Mouse (Mus musculus) heart, postnatal 25 days (tissue): Measurements from ENCODE around the gene Ttc17. TPM values are rescaled to one million over a fixed set of nuclear protein-coding genes. Genes with fewer than 3 reads are reported as not detected.
"Not testable (repeated sequence)": the region's sequence is repeated elsewhere in the genome, so short reads cannot be mapped to it uniquely, and the experiment has no call there.

Source experiments
- DNase-seq: peaks from one replicate; pipeline ENCODE4 v3.0.0; 2022; ENCODE audit warnings: low spot score
- intact Hi-C: fragments of 180-260 bp; cut with DNase I; formaldehyde crosslinking; loops from one replicate; pipeline ENCODE4 v1.15.1; 2025
- total RNA-seq, 2 experiments: library from RNA; stranded (reverse); gene quantifications; 2 replicates each; pipeline ENCODE4 v1.2.3; 2021

The Ttc17 gene
- total RNA-seq, 2 experiments from 2014 or later: 29.0 to 35.1 TPM

DNA sequence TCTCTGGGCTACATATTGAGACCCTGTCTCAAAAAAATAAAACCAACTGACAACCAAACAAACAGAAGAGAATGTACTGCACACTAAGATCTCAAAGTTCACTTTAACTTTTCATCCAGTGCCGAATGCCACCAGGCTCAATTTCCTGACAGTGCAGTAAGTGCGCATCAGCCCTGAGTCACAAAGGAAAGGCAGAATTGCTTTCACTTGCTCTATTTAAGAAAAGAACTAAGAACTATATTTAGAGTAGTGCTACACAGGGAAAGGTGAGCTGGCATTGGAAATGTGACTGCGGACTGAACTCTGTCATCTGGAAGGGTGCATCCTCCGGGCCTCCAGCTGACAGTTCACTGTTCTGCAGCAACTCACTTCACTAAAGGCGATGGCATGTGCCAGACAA, 18.6 kb downstream of the Ttc17 start:
- intact Hi-C loops: no loop called here
- DNase-seq: no peak

DNA sequence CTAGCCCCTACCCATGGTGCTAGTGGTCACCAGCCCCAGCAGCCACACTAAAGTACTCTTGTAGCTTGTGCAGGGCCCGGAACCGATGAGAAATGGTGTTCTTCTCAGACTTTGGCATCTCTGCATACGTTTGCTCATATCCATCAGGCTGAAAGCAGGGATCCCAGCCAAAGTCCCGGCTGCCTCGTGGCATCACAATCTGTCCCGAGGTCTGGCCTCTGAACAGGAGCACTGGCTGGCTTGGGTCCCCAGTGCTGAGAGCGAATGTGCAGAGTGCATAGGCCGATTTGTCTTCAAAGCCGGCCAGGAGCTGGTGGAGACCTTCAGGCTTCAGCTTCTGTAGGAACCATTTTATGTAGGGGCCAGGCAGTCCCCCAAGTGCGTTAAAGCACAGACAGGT, 22.0 kb downstream of the Ttc17 start:
- intact Hi-C loops, DNase-seq: not testable (repeated sequence)

DNA sequence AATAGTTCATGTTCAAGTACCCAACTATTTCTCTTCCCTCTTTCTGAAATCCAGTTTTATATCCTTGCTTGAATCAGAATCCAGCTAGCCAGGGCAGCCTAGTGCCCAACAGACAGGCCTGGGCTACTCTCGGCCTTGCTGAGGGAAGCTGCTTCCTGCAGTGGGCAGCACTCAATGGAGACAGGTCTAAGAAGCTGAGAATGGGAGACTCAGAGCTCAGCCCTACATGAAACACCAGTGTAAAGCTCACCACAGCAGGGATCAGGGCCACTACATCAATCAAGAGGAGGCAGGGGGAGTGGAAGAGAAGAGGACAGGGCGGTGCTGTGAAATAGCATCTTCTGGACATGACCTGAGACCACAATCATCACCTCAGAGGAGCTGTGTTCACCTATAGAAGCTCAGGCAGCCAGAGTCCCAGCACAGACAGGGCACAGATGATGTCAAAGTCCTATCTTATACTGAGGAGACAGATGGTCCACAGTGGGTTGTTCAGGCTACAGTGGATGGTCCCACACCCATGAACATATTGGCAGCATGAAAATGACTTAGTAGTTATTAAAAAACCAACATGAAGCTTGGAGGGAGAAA, 25.3 kb downstream of the Ttc17 start:
- DNase-seq: no peak
- intact Hi-C loops: no loop called here

DNA sequence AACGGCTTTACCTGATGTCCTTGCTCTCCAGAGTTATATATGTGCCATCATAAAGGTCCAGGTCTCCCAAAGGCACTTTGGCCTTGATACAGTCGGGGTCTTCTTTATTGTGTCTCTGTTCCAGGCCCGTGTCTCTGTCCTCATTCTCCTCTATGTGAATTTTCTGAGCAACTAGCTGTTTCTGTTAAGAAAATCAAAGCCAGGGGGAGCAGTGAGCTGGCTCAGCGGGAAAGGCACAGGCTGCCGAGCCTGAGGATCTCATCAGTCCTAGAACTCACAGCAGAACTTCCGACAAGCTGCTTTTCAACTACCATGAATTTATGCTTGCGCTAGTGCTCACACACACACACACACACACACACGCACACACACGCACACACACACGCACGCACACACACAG, 27.8 kb downstream of the Ttc17 start:
- no peak for DNase-seq
- intact Hi-C loops: no loop called here

DNA sequence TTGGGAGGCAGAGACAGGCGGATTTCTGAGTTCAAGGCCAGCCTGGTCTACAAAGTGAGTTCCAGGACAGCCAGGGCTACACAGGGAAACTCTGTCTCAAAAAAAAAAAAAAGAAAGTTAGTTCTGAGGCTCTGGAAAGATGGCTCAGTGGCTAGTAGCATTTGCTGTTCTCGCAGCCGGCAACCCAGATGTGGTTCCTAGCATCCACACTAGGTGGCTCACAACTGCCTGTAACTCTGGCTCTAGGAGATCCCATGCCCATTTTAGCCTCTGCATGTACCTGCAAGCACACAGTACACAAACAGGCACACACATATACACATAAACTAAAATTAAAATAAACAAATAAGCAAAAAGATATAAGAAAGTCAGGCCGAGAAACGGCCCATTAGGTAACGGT, 35.4 kb downstream of the Ttc17 start:
- intact Hi-C loops: loop anchor here (5.0 kb wide), 1 partner anchor 51 kb away; no protein-coding TSS in a partner anchor
- no peak for DNase-seq

DNA sequence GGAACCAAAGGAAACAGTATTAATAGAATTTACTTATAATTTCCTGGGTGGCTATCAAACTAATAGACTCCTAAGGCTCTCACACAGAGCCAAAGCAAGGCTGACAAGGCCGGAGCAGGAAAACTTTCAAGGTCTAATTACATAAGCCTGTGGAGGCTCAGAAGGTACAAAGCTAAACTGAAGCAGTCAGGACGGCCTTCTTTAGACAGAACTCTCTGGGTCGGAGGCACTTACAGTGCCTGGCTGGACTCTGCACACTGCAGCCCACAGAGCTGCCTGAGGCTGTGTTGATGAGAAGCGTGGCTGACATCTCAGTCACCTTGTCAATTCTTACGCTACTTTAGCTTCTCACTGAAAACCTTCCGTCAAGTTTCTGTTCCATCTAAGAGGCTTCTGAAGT, 42.7 kb downstream of the Ttc17 start:
- no peak for DNase-seq
- intact Hi-C loops: no loop called here

DNA sequence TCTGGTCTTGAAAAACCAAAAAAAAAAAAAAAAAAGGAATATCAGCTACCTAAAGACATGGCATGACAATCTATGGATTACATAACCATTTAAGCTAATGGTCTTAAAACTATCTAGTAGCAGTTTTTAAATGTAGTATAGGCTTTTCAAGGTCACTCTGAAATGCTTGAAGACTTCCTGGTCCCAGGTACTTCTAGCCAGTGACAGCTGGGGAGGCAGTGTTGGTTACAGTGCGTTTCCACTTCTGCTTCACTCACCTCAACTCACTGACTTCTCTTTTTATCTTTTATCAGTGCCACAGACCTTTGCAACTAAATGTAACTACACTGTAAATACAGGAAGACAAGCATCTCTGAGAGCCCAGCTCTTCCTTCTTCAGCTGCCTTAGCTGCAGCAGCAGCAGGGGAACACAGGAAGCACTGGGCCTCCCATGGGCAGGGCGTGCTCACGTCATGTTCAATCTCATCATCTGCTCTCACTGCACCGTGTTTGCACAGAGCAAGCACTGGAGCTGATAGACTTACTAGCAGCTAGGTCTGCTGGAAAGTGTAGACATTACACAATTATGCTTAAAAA, 46.0 kb downstream of the Ttc17 start:
- DNase-seq: no peak
- intact Hi-C loops: no loop called here

DNA sequence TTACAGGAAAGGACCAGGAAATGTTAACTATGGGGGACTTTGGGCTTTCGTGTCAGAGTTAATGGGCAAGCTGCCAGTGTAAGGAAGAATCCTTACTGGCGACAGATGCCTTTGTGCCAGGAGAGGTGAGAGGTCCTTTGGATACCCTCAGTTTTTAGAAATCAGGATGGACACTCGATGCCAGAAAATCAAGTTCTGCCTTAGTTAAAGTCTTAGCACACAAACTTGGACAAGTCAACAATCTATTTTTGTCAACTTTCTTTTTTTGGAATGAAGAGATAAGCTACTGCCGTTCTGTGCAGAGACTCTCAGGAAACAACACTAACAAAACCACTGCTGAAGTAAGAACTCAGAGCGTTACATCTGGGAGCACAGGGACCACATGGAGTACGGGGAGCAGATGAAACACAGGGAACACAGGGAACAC, 58.3 kb downstream of the Ttc17 start:
- no peak for DNase-seq
- intact Hi-C loops: no loop called here

DNA sequence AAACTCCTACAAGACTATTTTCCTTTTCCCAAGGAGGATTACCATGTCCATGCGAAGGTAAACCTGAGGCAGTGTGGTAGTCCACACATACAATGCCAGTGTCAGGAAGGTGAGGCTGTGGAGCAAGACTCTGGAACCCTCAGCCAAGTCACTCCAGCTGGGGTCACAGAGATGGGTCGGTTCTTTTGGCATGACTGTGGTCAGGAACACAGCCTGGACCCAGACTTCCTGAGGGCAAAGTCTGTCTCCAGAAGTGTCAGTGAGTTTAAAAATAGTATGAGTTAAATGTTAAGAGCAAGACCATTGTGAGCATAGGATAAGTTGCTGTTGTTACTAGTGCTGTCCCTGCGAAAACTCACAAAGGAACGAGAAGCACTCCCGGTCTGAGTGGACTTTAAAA, 59.7 kb downstream of the Ttc17 start:
- intact Hi-C loops: no loop called here
- no peak for DNase-seq

DNA sequence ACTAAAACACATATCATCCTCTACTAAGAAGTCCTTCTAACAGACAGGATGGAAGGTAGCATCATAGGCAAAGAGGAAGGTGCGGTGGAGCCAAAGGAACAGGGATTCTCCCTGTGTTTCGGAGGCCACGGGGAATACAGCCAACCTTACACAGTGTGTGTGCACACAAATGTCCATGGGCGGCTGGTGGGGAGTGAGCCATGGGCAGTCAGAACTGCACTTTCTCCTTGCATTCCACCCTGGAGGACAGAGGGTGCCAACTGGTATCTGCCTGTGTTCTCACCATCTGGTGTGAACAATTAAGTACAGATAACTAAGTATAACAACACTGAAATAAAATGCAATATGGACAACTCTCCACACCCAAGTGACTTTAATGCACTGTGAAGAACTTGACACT, 61.9 kb downstream of the Ttc17 start:
- DNase-seq: no peak
- intact Hi-C loops: no loop called here

DNA sequence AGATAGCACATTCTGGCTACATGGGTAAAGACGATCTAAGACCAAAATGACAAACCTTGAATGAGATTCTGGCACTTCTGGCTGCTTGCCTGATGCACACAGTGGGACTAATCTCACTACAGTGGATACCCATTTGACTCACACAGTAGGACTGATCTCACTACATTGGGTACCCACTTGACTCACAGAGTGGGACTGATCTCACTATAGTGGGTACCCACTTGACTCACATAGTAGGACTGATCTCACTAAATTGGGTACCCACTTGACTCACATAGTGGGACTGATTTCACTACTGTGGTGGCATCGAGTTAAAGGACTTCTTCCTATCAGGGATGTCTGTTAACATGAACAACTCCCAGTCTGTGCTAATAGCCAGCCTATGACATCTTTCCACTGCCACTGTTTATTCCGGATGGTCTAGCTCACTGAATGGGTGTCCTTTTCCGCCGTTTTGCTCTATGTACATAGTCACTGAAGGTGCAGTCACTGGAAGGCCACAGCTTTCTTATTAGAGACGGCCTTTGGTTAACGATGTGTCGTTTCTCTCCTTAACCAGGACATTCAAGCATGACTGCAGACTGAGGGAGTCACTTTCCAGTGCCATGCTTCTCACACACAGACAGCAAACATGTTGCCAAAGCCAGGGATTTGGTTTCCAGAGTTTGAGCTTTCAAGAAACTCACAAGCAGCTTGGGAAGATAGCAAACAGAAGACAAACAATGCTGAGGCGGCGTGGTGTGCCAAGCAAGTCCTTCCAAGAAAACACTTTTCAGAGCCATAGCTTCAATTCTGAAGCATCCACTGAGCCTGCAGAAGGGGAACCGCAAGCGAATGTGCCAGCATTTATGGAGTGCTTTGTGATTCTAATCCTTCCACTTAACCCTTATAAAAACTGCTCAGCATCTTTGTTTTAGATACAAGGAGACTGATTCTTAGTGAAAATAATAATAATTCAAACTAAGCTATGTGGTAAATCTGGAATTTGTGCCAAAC, 62.9 kb downstream of the Ttc17 start:
- intact Hi-C loops: no loop called here
- DNase-seq: no peak

DNA sequence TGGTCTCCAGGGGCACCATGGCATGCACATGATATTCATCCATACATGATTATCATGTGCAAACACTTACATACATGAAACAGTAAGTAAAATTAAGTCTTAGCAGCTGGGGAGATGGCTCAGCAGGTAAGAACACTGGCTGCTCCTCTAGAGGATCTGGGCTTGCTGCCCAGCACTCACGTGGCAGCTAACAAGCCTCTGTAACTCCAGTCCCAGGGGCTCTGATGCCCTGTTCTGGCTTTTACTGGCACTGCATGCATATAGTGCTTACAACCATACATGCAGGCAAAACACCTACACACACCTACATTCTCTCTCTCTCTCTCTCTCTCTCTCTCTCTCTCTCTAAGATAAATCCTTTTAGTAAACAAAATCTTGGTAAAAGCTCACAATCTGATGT, 65.7 kb downstream of the Ttc17 start:
- no peak for DNase-seq
- intact Hi-C loops: no loop called here

DNA sequence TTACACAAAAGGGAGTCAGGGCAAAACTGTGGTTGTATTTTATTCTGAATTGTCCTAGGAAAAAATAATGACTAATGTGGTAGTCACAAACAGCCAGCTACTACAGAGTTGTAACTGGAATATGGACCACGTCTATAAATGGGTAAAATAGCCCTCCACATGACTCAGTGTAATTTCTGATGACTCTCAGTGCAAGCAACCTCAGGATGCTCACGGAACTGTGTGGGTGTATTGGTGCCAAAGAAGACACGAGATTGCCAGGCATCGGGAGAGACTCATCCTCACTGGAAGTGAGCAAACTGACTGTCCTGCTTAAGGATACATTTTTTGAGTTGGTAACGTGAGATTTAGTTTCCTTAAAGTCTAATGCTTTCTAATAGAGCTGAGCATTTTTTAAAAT, 67.0 kb downstream of the Ttc17 start:
- no peak for DNase-seq
- intact Hi-C loops: no loop called here

DNA sequence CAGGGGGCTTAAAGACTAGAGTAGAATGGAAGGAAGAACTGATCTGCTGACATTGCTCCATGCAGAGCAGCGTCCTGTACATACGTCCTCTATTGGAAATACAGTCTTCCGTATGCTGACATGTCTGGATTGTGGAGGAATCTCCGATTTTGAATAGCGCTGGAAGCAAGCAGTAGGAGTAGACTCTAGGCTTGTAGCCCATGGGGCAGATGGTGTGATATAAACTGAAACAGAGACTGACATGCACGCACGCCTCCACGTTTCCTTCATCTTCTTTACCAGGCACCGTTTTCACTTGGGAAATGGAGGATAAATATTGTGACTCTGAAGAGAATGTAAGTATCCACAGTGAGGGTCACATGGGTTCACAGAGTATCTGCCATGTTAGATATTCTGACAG, 70.2 kb downstream of the Ttc17 start:
- intact Hi-C loops: no loop called here
- no peak for DNase-seq

DNA sequence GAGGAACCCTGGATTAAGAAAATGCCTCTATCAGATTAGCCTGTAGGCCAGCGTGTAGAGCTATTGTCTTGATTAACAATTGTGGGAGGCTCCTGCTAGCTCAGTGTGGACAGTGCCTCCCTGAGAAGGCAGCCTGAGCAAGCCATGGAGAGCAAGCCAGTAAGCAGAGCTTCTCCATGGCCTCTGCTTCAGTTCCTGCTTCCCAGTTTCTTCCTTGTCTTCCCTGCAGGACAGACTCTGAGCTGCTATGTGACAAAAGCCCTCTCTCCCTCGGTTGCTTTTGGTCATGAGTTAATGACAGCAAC, 71.8 kb downstream of the Ttc17 start:
- intact Hi-C loops: no loop called here
- DNase-seq: no peak

DNA sequence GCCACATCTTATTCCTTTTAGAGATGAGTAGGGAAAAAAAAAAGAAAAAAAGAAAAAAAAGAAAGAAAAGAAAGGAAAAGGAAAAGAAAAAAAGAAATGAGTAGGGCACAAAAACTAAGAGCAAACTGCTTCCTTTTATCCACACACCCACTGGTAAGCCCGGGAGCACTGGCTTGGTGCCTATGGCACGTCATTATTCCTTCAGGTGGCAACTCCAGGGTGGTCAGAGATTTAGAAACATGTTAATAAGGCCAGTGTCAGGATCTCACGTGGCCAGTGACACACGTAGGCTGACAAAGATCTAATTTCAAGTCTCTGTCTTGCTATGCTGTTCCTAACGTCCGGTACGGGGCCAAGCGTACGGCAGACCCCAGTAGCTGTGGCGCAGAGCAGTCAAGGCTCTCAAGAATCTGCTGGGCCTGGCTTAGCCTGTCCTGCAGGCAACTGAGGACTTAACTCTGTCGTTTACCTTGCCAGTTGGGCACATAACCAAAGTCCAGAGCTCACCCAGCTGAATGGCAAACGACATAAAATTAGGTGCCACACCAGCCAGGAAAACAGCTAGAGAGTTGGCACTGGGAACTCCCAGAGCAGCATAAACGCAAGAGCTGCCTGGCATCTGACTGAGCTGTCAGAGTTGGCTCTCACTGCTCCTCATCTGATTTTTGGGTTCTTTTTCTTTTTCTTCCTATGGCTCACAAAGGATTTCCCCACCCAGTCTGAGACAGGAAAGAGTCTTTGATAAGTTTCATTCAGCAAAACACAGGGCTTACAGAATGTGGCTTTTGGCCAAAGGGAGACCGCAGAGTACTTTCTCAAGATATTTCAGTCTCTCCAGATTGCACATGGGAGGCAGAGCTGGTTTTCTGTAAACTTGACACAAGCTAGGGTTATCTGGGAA, 72.4 kb downstream of the Ttc17 start:
- intact Hi-C loops: no loop called here
- DNase-seq: no peak

DNA sequence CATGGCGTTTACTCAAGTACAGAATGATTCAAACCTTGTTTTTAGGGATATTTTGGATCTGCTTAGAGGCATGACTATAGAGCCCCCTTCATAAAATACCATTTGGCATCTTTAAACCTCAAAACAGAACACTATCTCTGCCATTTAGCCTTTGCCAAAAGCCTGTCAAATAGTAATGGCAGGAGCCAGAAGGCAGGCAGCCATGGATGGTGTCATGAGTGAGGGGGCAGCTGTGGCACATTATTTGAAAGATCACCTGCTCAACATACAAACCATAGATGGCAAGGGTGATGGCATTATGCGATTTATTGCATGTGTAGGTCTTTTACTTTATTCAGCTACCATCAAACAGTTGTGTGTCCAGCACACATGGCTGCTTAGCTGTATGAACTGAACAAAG, 73.4 kb downstream of the Ttc17 start:
- intact Hi-C loops: no loop called here
- no peak for DNase-seq

DNA sequence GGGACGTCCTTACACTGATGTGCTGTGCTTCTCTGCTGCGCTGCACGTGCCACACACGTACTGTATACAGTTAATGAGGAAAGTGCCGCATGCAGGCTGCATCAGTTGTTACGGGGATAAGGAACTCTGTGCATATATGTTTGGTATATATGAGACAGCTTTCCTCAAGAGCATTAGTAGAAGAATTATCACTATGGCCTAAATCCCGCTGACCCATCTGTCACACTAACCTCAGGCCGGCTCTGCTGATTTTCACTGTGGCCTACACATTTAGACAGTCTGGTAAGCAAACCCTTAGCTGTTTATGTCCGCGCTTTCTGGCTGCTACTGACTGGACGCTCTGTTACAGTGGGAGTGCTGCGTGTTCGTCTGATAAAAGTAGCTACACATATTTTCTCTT, 77.2 kb downstream of the Ttc17 start:
- intact Hi-C loops: no loop called here
- DNase-seq: no peak

DNA sequence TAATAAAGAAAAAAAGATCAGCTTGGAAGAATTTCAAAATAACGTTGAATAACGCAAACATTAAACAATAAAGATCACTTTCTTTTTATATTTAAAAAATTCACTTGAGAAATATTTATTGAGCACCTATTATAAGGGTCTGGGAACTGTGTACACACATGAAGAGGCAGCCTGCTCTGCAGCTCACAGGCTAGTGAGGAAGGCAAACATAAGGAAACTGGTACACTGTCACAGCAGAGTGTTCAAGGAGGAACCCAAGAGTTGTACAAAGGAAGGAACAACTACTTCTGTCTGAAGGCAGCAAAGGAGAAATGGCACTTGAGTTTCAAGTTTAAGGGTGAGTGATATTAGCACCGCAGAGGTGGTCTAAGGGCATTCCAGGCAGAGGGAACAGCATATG, 78.7 kb downstream of the Ttc17 start:
- no peak for DNase-seq
- intact Hi-C loops: no loop called here

DNA sequence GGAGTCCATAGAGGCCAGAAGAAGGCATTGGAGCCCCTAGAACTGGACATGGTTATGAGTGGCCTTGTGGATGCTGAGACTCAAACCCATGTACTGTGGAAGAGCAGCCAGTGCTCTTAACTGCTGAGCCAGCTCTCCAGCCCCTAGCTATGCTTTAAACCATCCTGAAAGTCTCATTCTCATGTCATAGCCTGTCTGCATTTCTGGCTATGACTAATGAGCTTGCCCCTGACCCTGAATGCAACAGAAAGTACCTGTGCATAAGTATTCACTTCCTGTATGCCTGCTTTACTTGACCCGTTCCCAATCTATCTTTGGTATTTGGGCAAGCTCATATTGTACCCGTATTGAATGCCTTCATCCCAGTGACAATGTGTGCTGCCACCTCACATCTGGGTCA, 86.7 kb downstream of the Ttc17 start:
- intact Hi-C loops: loop anchor here (5.0 kb wide), 1 partner anchor 38 kb away; no protein-coding TSS in a partner anchor

More for the DNA sequence above, 86.7 kb downstream of the Ttc17 start:
- no peak for DNase-seq
